Mouse (Mus musculus): Measurements from ENCODE around the gene Cant1. TPM values are rescaled to one million over a fixed set of nuclear protein-coding genes. Genes with fewer than 3 reads are reported as not detected.
A peak's percentile ranks its signal among the peaks of the same experiment; 100 is the strongest.

Gene Cant1
- polyA plus RNA-seq, 1 experiment from 2014 or later: 31.4 TPM

DNA sequence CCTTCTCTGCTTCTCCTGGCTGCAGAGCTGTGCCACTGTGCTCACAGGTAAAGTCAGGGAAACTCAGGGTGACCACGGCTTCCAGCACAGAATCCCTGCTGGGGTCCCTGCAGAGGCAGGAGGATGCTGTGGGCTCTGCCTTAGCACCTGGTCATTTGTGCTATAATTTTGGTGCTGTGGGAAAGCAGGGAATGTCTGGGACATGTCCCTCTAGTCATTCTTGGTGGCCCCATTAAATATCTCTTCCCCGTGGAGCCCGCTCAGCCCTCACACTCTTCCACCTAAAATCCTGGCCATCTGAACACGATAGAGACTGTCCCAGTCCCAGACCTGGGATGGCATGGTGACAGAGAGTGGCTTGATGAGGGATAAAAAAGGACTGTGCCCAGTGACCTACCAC, 54.9 kb downstream of the Cant1 start:
- no peak overlapping the region for H3K9ac ChIP-seq
- no peaks in the 10 kb centered on the region for H3K36me3 ChIP-seq (ENCODE audit: insufficient read depth)
- DNase-seq (no peak), ATAC-seq (ENCODE audit: insufficient read depth) (no peak)
- H3K27ac ChIP-seq (ENCODE audit: low read depth): no peak overlapping the region
- H3K4me1 ChIP-seq (ENCODE audit: insufficient read depth): peaks cover 27% of the 10 kb centered on the region
- H3K4me2 ChIP-seq: no peak overlapping the region
- TF ChIP-seq CTCF (IDR thresholded peaks at IDR 0.05; ENCODE audit: low read depth): no peak
- H3K4me3 ChIP-seq (ENCODE audit: low read depth, low read length): no peak overlapping the region
- no peaks in the 10 kb centered on the region for H3K27me3 ChIP-seq (ENCODE audit: insufficient read depth, low read length)
- no peaks in the 10 kb centered on the region for H3K9me3 ChIP-seq (ENCODE audit: low read depth, low read length)
- 83% methylated on average over 4 of the region's 4 CpGs for WGBS

DNA sequence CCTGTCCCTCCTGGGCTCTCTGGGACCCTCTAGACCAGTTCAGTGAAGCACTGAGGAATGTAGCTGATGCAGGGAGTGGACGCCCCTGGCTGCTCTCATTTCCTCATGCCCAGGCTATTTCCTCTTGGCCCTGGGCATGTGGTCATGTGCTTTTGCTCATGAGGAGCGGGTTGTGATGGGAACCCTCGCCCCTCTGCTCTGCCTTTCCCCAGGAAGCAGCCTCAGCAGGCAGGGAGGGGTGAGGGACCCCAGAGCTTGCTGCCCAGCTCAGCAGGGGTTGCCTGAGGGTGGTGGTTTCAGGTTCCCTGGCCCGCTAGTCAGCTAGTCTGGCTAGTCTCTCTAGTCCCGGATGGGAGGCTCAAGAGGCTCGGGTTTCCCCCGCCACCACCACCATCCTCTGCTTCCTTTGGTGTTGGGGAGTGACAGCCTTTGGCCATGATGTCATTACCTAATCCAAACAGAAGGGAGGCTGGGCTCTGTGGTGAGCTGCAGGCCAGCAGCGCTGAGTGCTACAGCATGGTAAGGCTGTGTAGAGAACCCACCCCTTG, 55.8 kb downstream of the Cant1 start:
- WGBS: 1% methylated on average over 8 of the region's 8 CpGs
- H3K27ac ChIP-seq (ENCODE audit: low read depth): peak overlapping the region; percentile 81
- no peaks in the 10 kb centered on the region for H3K36me3 ChIP-seq (ENCODE audit: insufficient read depth)
- peak overlapping the region; percentile 14; the same call in 1 of the 2 replicates for H3K9ac ChIP-seq
- ATAC-seq (ENCODE audit: insufficient read depth) (peak; percentile 88), DNase-seq (peak; percentile 78)
- H3K27me3 ChIP-seq (ENCODE audit: insufficient read depth, low read length): no peaks in the 10 kb centered on the region
- no peak for TF ChIP-seq CTCF (IDR thresholded peaks at IDR 0.05; ENCODE audit: low read depth)
- peaks cover 27% of the 10 kb centered on the region for H3K4me1 ChIP-seq (ENCODE audit: insufficient read depth)
- no peak overlapping the region for H3K4me3 ChIP-seq (ENCODE audit: low read depth, low read length)
- H3K4me2 ChIP-seq: peak overlapping the region; percentile 43
- H3K9me3 ChIP-seq (ENCODE audit: low read depth, low read length): no peaks in the 10 kb centered on the region

DNA sequence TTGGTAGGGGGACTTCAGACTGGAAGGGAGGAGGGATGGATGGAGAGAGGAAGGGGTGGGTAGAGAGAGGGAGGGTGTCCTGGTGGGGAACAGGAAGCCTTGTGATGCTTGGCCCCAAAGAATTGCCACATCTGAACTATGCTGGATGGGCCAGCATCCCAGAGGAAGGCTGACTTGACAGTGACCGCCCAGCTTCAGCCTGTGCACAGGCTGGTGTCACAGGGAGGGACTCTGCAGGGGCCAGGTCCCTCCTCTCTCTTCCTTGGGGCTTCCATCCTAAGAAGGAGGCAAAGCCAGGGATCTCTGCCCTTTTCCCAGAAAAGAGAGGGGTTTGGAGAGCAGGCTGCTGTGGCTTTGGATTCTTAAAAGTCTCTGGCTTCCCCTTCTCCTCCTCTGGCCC, 56.4 kb downstream of the Cant1 start:
- peaks cover 27% of the 10 kb centered on the region for H3K4me1 ChIP-seq (ENCODE audit: insufficient read depth)
- no peak overlapping the region for H3K4me2 ChIP-seq
- H3K27me3 ChIP-seq (ENCODE audit: insufficient read depth, low read length): no peaks in the 10 kb centered on the region
- H3K27ac ChIP-seq (ENCODE audit: low read depth): peak overlapping the region; percentile 81
- WGBS: 46% methylated on average over 1 of the region's 1 CpGs
- H3K36me3 ChIP-seq (ENCODE audit: insufficient read depth): no peaks in the 10 kb centered on the region
- ATAC-seq (ENCODE audit: insufficient read depth) (peak; percentile 16; the same call in 1 of the 2 replicates), DNase-seq (no peak)
- H3K4me3 ChIP-seq (ENCODE audit: low read depth, low read length): no peak overlapping the region
- TF ChIP-seq CTCF (IDR thresholded peaks at IDR 0.05; ENCODE audit: low read depth): no peak
- H3K9me3 ChIP-seq (ENCODE audit: low read depth, low read length): no peaks in the 10 kb centered on the region
- no peak overlapping the region for H3K9ac ChIP-seq

DNA sequence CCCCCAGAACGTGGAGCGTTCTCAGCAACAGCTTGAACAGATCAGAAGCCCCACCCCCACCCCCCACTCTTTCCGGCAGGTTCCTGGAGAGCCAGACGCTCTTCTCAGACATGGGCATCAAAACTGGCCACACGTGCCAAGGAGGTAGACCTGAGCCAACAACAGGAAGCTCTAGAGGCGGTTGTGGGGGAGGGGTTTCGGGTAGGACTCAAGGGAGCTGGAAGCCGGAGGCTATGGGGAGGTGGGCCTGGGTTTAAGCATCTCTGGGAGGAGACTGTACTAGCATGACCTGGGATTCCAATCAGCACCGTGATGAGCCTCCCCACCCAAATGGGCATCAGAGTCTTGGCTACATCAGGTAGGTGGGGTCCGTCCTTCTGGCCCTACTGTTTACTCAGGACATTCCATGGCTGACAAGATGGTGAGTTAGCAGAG, 58.0 kb downstream of the Cant1 start:
- peaks cover 27% of the 10 kb centered on the region for H3K4me1 ChIP-seq (ENCODE audit: insufficient read depth)
- no peaks in the 10 kb centered on the region for H3K9me3 ChIP-seq (ENCODE audit: low read depth, low read length)
- DNase-seq: peak; percentile 41
- no peaks in the 10 kb centered on the region for H3K27me3 ChIP-seq (ENCODE audit: insufficient read depth, low read length)
- no peaks in the 10 kb centered on the region for H3K36me3 ChIP-seq (ENCODE audit: insufficient read depth)
- 33% methylated on average over 10 of the region's 10 CpGs for WGBS
- H3K4me3 ChIP-seq (ENCODE audit: low read depth, low read length): no peak overlapping the region
- H3K4me2 ChIP-seq: no peak overlapping the region
- H3K27ac ChIP-seq (ENCODE audit: low read depth): 0 out of 2 replicates have a peak overlapping the region, but pooled peaks have one; percentile 22
- ATAC-seq (ENCODE audit: insufficient read depth): no peak
- H3K9ac ChIP-seq: no peak overlapping the region
- no peak for TF ChIP-seq CTCF (IDR thresholded peaks at IDR 0.05; ENCODE audit: low read depth)

DNA sequence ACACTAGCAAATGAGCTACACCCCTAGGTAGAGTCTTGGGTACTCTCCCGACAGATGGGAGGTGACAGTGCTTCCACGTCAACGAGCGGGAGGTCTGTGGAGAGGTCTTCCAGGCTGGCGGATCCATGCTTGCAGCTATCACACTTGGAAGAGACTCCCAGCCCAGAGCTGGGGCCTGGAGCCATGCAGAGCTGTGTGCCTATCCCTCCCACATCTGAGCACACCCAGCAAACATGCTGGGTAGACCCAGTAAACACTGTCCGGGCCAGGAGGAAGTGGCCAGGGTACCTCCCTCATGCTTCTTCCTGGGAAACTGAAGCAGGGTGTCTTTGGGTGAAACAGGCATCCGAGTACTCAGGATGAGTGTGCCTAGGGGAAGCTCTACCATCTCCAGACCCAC, 58.4 kb downstream of the Cant1 start:
- TF ChIP-seq CTCF (IDR thresholded peaks at IDR 0.05; ENCODE audit: low read depth): no peak
- DNase-seq (no peak), ATAC-seq (ENCODE audit: insufficient read depth) (no peak)
- Histone ChIP-seq H3K4me2 (no peak overlapping the region), H3K9me3 (ENCODE audit: low read depth, low read length) (no peaks in the 10 kb centered on the region), H3K27ac (ENCODE audit: low read depth) (0 out of 2 replicates have a peak overlapping the region, but pooled peaks have one; percentile 22), H3K4me1 (ENCODE audit: insufficient read depth) (peaks cover 32% of the 10 kb centered on the region), H3K9ac (no peak overlapping the region), H3K4me3 (ENCODE audit: low read depth, low read length) (no peak overlapping the region), H3K27me3 (ENCODE audit: insufficient read depth, low read length) (no peaks in the 10 kb centered on the region), H3K36me3 (ENCODE audit: insufficient read depth) (no peaks in the 10 kb centered on the region)
- 59% methylated on average over 7 of the region's 7 CpGs for WGBS

Other genes with a start within 250 kb of the Cant1 start
- gene Cyth1, start 170.5 kb downstream of the Cant1 start, polyA plus RNA-seq (2014; fragmentation: Nextera tagmentation; extraction: Ambion mirVana): 10.5 and 11.5 TPM in 2 replicates
- 18.7 and 19.9 TPM in 2 replicates for gene Usp36, start 128.8 kb downstream of the Cant1 start, polyA plus RNA-seq (2014; fragmentation: Nextera tagmentation; extraction: Ambion mirVana)
- 0.57 and 0.62 TPM in 2 replicates for gene Cep295nl, start 76.6 kb downstream of the Cant1 start, polyA plus RNA-seq (2014; fragmentation: Nextera tagmentation; extraction: Ambion mirVana)
- 87.3 and 90.4 TPM in 2 replicates for gene Timp2, start 63.3 kb downstream of the Cant1 start, polyA plus RNA-seq (2014; fragmentation: Nextera tagmentation; extraction: Ambion mirVana)
- 2.9 and 3.8 TPM in 2 replicates for gene Lgals3bp, start 17.0 kb downstream of the Cant1 start, polyA plus RNA-seq (2014; fragmentation: Nextera tagmentation; extraction: Ambion mirVana)
- 6.6 and 7.7 TPM in 2 replicates for gene C1qtnf1, start 9.1 kb upstream of the Cant1 start, polyA plus RNA-seq (2014; fragmentation: Nextera tagmentation; extraction: Ambion mirVana)
- gene Engase, start 57.7 kb upstream of the Cant1 start, polyA plus RNA-seq (2014; fragmentation: Nextera tagmentation; extraction: Ambion mirVana): 7.0 and 10.5 TPM in 2 replicates

Data from lung, embryonic 14.5 days (tissue).